In genomic region chr11:43728737-43729301, GRCm38 (mm10) we compare ENCODE assay signal across 14 mouse cellular contexts. TPM values are rescaled to one million over a fixed set of nuclear protein-coding genes. Genes with fewer than 3 reads are reported as not detected.
DNase-seq lines count a peak whose midpoint lies in the region; TF ChIP-seq lines count a peak whose summit lies in the region.
"Had no signal": no experiment of that assay in that cellular context is flagged by ENCODE, and none has a peak within 500 bp of the region (broad histone marks: within the 10 kb centered on the region; RNA-seq: fewer than 3 reads in every experiment).

No protein-coding gene starts in this region.

- TF ChIP-seq EP300 in CH12.LX (IDR thresholded peaks at IDR 0.05; ENCODE audit: low read length) = no peak

- in situ Hi-C loops in CH12.LX (cut with MboI; ENCODE audit: low pct_ligation_motif_present, low pct_unique_long_range_greater_than_20kb, low sequenced_read_pairs) = no loop called here

- H3K4me3 ChIP-seq in CH12.LX (replicated peaks in 1 of 3; ENCODE audit: low read depth in 2 of 3, low read length in 2 of 3, poor library complexity in 1 of 3) = no peak overlapping the region
- H3K4me3 ChIP-seq in megakaryocyte, embryonic 14.5 days (replicated peaks) = peak overlapping the region; percentile 80
- H3K4me3 ChIP-seq: heart, embryonic 15.5 days; intestine, embryonic 15.5 days; liver, embryonic 15.5 days; neural tube, embryonic 12.5 days had no signal

- TF ChIP-seq RAD21 in CH12.LX (IDR thresholded peaks at IDR 0.05; ENCODE audit: low read depth, low read length) = no peak

- no peaks in the 10 kb centered on the region for H3K9me3 ChIP-seq in CH12.LX (replicated peaks; ENCODE audit: low read length)
- no peaks in the 10 kb centered on the region for H3K9me3 ChIP-seq in megakaryocyte, embryonic 14.5 days
- H3K9me3 ChIP-seq: heart, embryonic 15.5 days; intestine, embryonic 15.5 days; liver, embryonic 15.5 days; neural tube, embryonic 12.5 days had no signal

- dilution Hi-C loops in CH12.LX (cut with MboI; ENCODE audit: extremely low pct_ligation_motif_present, extremely low pct_unique_long_range_greater_than_20kb, low sequenced_read_pairs) = no loop called here

- H3K9ac ChIP-seq in CH12.LX (ENCODE audit: insufficient read depth, low read depth) = no peak overlapping the region
- H3K9ac ChIP-seq: heart, embryonic 15.5 days; intestine, embryonic 15.5 days; liver, embryonic 15.5 days; neural tube, embryonic 12.5 days had no signal

- H3K79me2 ChIP-seq in CH12.LX (replicated peaks; ENCODE audit: control insufficient read depth, extremely low read depth, insufficient read depth, poor library complexity, severe bottlenecking) = no peaks in the 10 kb centered on the region

- no peak for TF ChIP-seq POLR2A in CH12.LX (IDR thresholded peaks at IDR 0.05; ENCODE audit: low read depth, low read length)

- H3K4me2 ChIP-seq in CH12.LX (ENCODE audit: insufficient read depth, low read depth, poor library complexity, severe bottlenecking) = no peak overlapping the region
- H3K4me2 ChIP-seq: heart, embryonic 15.5 days; intestine, embryonic 15.5 days; liver, embryonic 15.5 days; neural tube, embryonic 12.5 days had no signal

- no peaks in the 10 kb centered on the region for H3K27me3 ChIP-seq in CH12.LX (replicated peaks)
- H3K27me3 ChIP-seq in megakaryocyte, embryonic 14.5 days (replicated peaks) = no peaks in the 10 kb centered on the region
- H3K27me3 ChIP-seq: heart, embryonic 15.5 days; intestine, embryonic 15.5 days; liver, embryonic 15.5 days; neural tube, embryonic 12.5 days had no signal

- peak; percentile 21 for DNase-seq in layer of hippocampus, adult 11-12 months (ENCODE audit: low spot score)
- no peak for DNase-seq in layer of hippocampus, adult 9-10 months (ENCODE audit: low spot score)
- DNase-seq in CH12.LX (ENCODE audit: extremely low read depth) = peak; percentile 12
- peak; percentile 19 for DNase-seq in c-Kit-positive CD71-negative TER-119-negative erythroid progenitor cells, embryonic 14.5 days (ENCODE audit: low read depth)
- DNase-seq in heart, adult 9 months (ENCODE audit: low spot score in 2 of 2) = no peak
- no peak for DNase-seq in spleen, postnatal 14 days (ENCODE audit: low spot score in 2 of 2)
- DNase-seq: cerebellum, postnatal 14 days; right cerebral cortex, adult 18-20 months; thymus, postnatal 4 days had no signal

- TF ChIP-seq CTCF in CH12.LX (conservative IDR thresholded peaks at IDR 0.05 in 1 of 2, IDR thresholded peaks at IDR 0.05 in 1 of 2; ENCODE audit: low read depth in 2 of 2, low read length in 2 of 2) = no peak

- peaks cover 49 to 85% of the 10 kb centered on the region in 2 experiments for H3K36me3 ChIP-seq in CH12.LX (replicated peaks in 1 of 2; ENCODE audit: control insufficient read depth in 1 of 2, insufficient read depth in 1 of 2, low read length in 1 of 2)
- H3K36me3 ChIP-seq in megakaryocyte, embryonic 14.5 days (replicated peaks; ENCODE audit: low read length) = peaks cover 87% of the 10 kb centered on the region

- no peak overlapping the region for H3K27ac ChIP-seq in CH12.LX (ENCODE audit: insufficient read depth, low read depth)
- H3K27ac ChIP-seq: heart, embryonic 15.5 days; intestine, embryonic 15.5 days; liver, embryonic 15.5 days; neural tube, embryonic 12.5 days had no signal

- H3K4me1 ChIP-seq in CH12.LX (ENCODE audit: control insufficient read depth in 1 of 2, insufficient read depth in 2 of 2) = peaks cover 0 to 8% of the 10 kb centered on the region in 2 experiments; a peak in 2 of 4 replicates
- peaks cover 67% of the 10 kb centered on the region for H3K4me1 ChIP-seq in megakaryocyte, embryonic 14.5 days
- H3K4me1 ChIP-seq: intestine, embryonic 15.5 days; neural tube, embryonic 12.5 days had no signal

TF ChIP-seq in CH12.LX, 34 proteins besides CTCF, POLR2A, EP300 and RAD21:
- TF ChIP-seq MEF2A (IDR thresholded peaks at IDR 0.05; ENCODE audit: borderline replicate concordance, low read depth, low read length) (no peak), SIN3A (IDR thresholded peaks at IDR 0.05; ENCODE audit: low read length) (no peak), POLR2AphosphoS2 (IDR thresholded peaks at IDR 0.05; ENCODE audit: low read depth, low read length) (no peak; the same call in 1 of the 2 replicates), ZC3H11A (IDR thresholded peaks at IDR 0.05; ENCODE audit: low read depth, low read length) (no peak), HCFC1 (IDR thresholded peaks at IDR 0.05; ENCODE audit: low read depth, low read length) (no peak)

RNA-seq across cellular contexts. Expression of gene Ttc1, which starts 19.0 kb away (rescaled TPM):
- 74.8 and 93.4 TPM in 2 replicates for total RNA-seq in CH12.LX (2012; rRNA removed)
- 138 and 159 TPM in 2 replicates for total RNA-seq in CH12.LX (2014; rRNA removed)
- polyA plus RNA-seq in CH12.LX (2012; ENCODE audit: insufficient read length, low read depth) = 100 and 114 TPM in 2 replicates
- polyA plus RNA-seq in megakaryocyte, embryonic 14.5 days (2012; ENCODE audit: insufficient read depth, low replicate concordance) = 19.9 TPM in 1 of 2 replicates, not detected in the other

RNA-seq across cellular contexts. Expression of gene Pwwp2a, which starts 47.0 kb away (rescaled TPM):
- total RNA-seq in CH12.LX (2012; rRNA removed) (15.2 and 16.7 TPM in 2 replicates), CH12.LX (2014; rRNA removed) (11.5 and 13.0 TPM in 2 replicates)
- polyA plus RNA-seq in CH12.LX (2012; ENCODE audit: insufficient read length, low read depth) = 26.8 and 31.0 TPM in 2 replicates
- polyA plus RNA-seq in megakaryocyte, embryonic 14.5 days (2012; ENCODE audit: insufficient read depth, low replicate concordance) = 2.3 and 12.6 TPM in 2 replicates

Comparison
In these comparisons a context has a peak if more than half of its experiments do, and no peak if none do; other contexts are left out.
1. DNase-seq: peak in layer of hippocampus, adult 11-12 months (single experiment), CH12.LX (single experiment) and c-Kit-positive CD71-negative TER-119-negative erythroid progenitor cells, embryonic 14.5 days (single experiment); none in layer of hippocampus, adult 9-10 months (single experiment), heart, adult 9 months (0 of 2) and spleen, postnatal 14 days (0 of 2).